Mouse (Mus musculus) liver, embryonic 12.5 days (tissue): ENCODE measurements at regions not wholly inside any gene's neighbourhood (a gene's known extent, or its start where the extent isn't known, plus 50 kb on each side); places are given as distances from the start of the nearest gene placed in this dataset.

ENCODE experiments used
- ATAC-seq: fragments of 200-750 bp; cut with Nextera tagmentation; 2 replicates; pipeline ENCODE4 v1.8.0; 2017; ENCODE audit warnings: moderate number of reproducible peaks, mild to moderate bottlenecking, moderate library complexity
- H3K27ac ChIP-seq: fragments of 300-500 bp; sonication (generic); 2 replicates; pipeline ENCODE4 v1.5.1; 2016; ENCODE audit warnings: mild to moderate bottlenecking
- H3K27me3 ChIP-seq: fragments of 300-500 bp; sonication (generic); replicated peaks from 2 replicates; pipeline ENCODE4 v1.6.1; 2016; ENCODE audit warnings: mild to moderate bottlenecking, moderate library complexity
- H3K36me3 ChIP-seq: fragments of 300-500 bp; sonication (generic); 2 replicates; pipeline ENCODE4 v1.6.1; 2016; ENCODE audit warnings: mild to moderate bottlenecking, moderate library complexity
- H3K4me1 ChIP-seq: fragments of 300-500 bp; sonication (generic); 2 replicates; pipeline ENCODE4 v1.6.1; 2016
- H3K4me2 ChIP-seq: fragments of 300-500 bp; sonication (generic); 2 replicates; pipeline ENCODE4 v1.6.1; 2016; ENCODE audit warnings: mild to moderate bottlenecking, moderate library complexity
- H3K4me3 ChIP-seq: fragments of 300-500 bp; sonication (generic); 2 replicates; pipeline ENCODE4 v1.5.1; 2016; ENCODE audit warnings: mild to moderate bottlenecking, moderate library complexity
- H3K9ac ChIP-seq: fragments of 300-500 bp; sonication (generic); 2 replicates; pipeline ENCODE4 v1.6.1; 2016; ENCODE audit warnings: mild to moderate bottlenecking, moderate library complexity
- H3K9me3 ChIP-seq: fragments of 300-500 bp; sonication (generic); replicated peaks from 2 replicates; pipeline ENCODE4 v1.6.1; 2016; ENCODE audit warnings: mild to moderate bottlenecking, moderate library complexity
- WGBS: fragments of 180-500 bp; shearing (Covaris S2); methylation state at CpG from one replicate; pipeline ENCODE4 v1.1.7; 2016; ENCODE audit not compliant: insufficient replicate concordance; 5-methylcytosine and 5-hydroxymethylcytosine counted together

DNA sequence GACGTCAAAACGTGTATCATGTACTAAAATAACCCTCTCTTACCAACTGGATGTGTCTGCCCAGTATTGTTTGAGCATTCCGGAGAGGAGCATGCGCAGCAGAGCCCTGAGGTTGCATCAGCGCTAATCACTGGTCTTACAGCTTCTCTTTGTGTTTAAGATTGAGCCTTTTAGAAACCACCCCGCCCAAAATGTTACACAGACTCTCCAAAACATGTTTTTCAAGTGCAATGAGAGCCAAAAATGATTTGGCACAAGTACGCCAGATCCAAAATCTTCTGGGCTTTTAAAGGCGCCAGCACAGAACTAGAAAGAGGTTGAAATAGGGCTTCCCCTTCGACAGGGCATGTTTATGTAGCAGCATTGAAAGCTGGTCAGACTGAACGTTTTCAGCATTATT lies 123.8 kb upstream of the Cited2 start:
- Histone ChIP-seq H3K27me3 (no peaks in the 10 kb centered on the region), H3K9ac (no peak overlapping the region), H3K36me3 (no peaks in the 10 kb centered on the region), H3K4me1 (peaks cover 80% of the 10 kb centered on the region), H3K27ac (peak overlapping the region; percentile 73), H3K4me2 (0 out of 2 replicates have a peak overlapping the region, but pooled peaks have one; percentile 7), H3K9me3 (no peaks in the 10 kb centered on the region), H3K4me3 (no peak overlapping the region)
- ATAC-seq = no peak
- 65% methylated on average over 10 of the region's 10 CpGs for WGBS

DNA sequence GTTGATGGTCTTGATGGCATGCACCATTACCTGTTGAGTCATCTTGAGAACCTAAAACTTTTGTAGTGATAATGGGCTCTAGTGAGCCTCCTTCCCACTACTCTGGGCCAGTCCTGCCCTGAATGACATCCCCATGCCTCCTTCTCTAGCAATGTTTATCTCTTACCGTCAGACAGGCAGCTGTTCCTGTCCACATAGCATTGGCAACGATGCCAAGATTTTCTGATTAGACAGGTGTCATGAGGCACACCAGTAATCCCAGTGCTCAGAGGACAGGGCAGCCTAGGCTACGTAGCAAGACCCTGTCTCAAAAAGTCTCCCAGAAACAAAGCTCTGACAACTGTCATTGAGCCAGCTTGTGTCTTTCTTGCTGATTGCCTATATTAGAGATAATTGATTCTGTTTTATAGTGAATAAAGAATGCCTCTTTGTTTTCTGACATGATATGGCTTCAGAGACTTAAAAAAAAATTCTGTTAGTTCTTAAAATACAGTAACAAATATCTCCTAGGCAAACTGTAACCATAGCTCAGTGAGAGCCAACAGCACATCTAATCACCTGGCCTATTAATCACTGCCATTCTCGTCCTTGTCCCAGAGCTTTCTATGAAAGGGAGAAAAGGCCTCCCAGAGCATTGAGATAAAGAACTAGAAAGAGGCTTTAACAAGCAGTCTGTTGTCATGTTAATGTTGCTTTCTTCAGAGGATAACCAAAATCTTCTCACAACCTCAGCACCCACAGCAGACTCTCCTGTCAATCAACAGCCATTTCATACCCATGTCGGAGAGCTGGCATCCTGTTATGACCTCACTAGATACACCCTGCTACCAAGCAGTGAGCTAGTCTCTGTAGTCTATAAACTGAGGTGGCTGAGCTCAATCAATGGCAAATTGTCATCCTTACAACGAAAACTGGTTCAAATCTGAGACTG lies 122.9 kb upstream of the Cited2 start:
- Histone ChIP-seq H3K4me3 (no peak overlapping the region), H3K4me1 (peaks cover 75% of the 10 kb centered on the region), H3K27ac (peak overlapping the region; percentile 73), H3K9me3 (no peaks in the 10 kb centered on the region), H3K36me3 (no peaks in the 10 kb centered on the region), H3K9ac (peak overlapping the region; percentile 27; the same call in 1 of the 2 replicates), H3K4me2 (peak overlapping the region; percentile 52), H3K27me3 (no peaks in the 10 kb centered on the region)
- 15% methylated on average over 6 of the region's 6 CpGs for WGBS
- ATAC-seq = peak; percentile 77

DNA sequence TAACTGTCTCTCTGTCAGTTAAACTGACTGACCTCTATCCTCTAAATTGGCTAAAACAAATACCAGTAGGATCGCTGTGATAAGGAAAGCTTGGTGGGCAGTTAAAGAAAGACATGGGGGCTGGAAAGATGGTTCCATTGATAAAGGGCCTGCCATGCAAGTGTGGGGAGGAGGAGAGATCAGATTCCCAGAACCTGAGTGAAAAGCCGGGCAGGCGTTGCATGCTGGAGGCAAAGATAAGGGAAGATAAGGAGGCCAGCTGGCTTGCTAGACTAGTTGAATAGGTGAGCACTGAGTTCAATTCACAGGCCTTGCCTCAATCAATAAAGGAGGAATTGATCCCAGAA lies 122.3 kb upstream of the Cited2 start:
- Histone ChIP-seq H3K4me2 (peak overlapping the region; percentile 52), H3K27me3 (no peaks in the 10 kb centered on the region), H3K36me3 (no peaks in the 10 kb centered on the region), H3K4me1 (peaks cover 69% of the 10 kb centered on the region), H3K9ac (peak overlapping the region; percentile 18; the same call in 1 of the 2 replicates), H3K27ac (peak overlapping the region; percentile 73), H3K4me3 (no peak overlapping the region), H3K9me3 (no peaks in the 10 kb centered on the region)
- 7% methylated on average over 3 of the region's 3 CpGs for WGBS
- peak; percentile 83 for ATAC-seq

DNA sequence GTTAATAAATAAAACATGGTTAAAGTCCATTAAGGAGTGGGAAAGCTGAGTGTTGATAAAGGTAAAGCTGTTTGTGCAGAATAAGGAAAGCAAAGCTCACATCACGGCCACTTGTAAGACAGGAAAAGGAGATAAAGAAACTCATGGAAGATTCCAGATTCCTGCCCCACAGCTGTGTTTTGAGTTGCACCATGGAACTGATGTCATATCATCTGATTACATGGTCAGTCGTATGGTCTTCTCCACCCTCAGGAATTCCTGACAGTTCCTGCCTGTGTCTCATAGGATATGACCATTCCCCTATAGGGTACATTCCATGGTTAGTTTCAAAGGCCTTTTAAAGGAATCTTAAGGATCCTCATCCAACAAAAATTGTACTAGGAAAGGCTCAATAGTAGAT lies 120.6 kb upstream of the Cited2 start:
- H3K9me3 ChIP-seq = no peaks in the 10 kb centered on the region
- H3K27ac ChIP-seq = no peak overlapping the region
- H3K4me2 ChIP-seq = no peak overlapping the region
- H3K36me3 ChIP-seq = no peaks in the 10 kb centered on the region
- H3K27me3 ChIP-seq = no peaks in the 10 kb centered on the region
- no peak overlapping the region for H3K4me3 ChIP-seq
- 36% methylated on average over 2 of the region's 2 CpGs for WGBS
- peaks cover 52% of the 10 kb centered on the region for H3K4me1 ChIP-seq
- ATAC-seq = no peak
- no peak overlapping the region for H3K9ac ChIP-seq

DNA sequence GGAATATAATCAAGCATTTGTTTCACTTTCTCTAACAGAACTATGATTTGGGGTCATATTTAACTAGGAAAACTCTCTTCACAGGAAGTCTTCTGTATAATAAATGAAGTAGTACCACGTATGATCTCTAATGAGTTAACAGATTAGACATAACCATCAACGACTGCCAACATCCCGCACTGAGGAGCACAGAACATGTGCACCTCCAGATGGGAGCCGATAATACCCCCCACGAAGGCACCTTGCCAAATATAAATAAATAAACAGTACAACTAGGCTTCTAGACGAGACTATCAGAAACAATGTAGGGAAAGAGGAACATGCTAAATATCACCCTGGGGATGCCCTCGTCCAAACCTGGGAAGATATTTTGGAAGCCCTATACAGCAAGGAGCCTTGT lies 114.8 kb upstream of the Cited2 start:
- Histone ChIP-seq H3K4me3 (no peak overlapping the region), H3K27me3 (no peaks in the 10 kb centered on the region), H3K4me1 (no peaks in the 10 kb centered on the region), H3K9ac (no peak overlapping the region), H3K27ac (no peak overlapping the region), H3K4me2 (no peak overlapping the region), H3K9me3 (no peaks in the 10 kb centered on the region), H3K36me3 (no peaks in the 10 kb centered on the region)
- ATAC-seq = no peak
- 61% methylated on average over 7 of the region's 7 CpGs for whole genome bisulfite sequencing

DNA sequence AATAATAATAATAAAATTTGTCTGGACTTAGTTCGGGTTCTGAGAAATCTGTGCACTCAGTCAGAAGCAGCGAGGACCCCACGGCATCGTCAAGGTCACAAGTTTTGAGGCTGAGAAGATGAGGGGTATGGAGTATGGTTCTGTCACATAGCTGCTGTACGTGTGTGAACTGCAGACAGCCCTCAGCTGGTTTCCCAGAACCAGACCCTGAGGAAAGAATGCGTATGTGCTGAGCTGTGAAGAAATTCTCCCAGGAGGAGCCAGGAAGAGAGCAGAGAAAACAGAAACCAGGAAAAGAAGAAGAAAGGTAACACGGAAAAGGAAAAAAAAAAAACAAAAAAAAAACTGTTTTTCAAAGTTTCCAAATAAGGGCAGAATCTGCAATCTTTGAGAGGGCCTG lies 112.4 kb upstream of the Cited2 start:
- H3K36me3 ChIP-seq = no peaks in the 10 kb centered on the region
- H3K9me3 ChIP-seq = no peaks in the 10 kb centered on the region
- H3K4me1 ChIP-seq = no peaks in the 10 kb centered on the region
- H3K4me2 ChIP-seq = no peak overlapping the region
- H3K27ac ChIP-seq = no peak overlapping the region
- no peak overlapping the region for H3K4me3 ChIP-seq
- no peak for ATAC-seq
- no peaks in the 10 kb centered on the region for H3K27me3 ChIP-seq
- no peak overlapping the region for H3K9ac ChIP-seq
- WGBS = 70% methylated on average over 7 of the region's 7 CpGs

DNA sequence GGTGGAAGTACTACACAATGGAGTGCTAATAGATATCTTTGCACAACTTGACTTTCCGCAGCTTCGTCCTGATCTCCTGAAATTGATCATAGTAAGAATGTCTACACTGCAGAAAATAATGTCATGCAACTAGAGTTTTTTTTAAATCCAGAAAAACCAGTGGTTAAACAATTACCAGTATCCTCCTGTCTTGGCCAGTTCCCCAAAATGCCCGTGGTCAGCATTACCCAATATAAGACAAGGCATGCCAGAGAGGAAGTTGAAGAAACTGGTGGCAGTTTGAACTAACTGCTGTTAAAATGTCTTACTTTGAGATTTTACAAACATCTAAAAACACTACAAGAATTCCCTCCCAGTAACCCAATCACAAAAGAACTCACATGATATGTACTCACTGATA lies 109.7 kb upstream of the Cited2 start:
- 64% methylated on average over 3 of the region's 3 CpGs for WGBS

DNA sequence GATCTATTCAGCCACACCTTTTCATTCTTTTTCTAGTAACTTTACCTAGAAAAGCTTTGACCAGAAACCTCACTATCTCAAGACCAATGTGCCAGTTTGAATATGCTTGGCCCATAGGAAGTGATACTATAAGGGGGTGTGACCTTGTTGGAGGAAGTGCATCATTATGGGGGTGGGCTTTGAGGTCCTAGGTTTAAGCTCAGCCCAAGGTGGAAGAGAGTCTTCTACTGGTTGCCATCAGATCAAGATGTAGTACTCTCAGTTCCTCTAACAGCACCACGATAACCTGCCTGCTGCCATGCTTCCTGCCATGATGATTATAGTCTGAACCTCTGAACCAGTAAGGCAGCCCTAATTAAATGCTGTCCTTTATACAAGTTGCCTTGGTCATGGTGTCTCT lies 105.0 kb upstream of the Cited2 start:
- H3K9me3 ChIP-seq = no peaks in the 10 kb centered on the region
- H3K4me1 ChIP-seq = 0 out of 2 replicates have a peak, but pooled peaks cover 7% of the 10 kb centered on the region
- H3K4me2 ChIP-seq = no peak overlapping the region
- no peak for ATAC-seq
- 48% methylated on average over 1 of the region's 1 CpGs for WGBS
- no peaks in the 10 kb centered on the region for H3K36me3 ChIP-seq
- H3K4me3 ChIP-seq = no peak overlapping the region
- no peak overlapping the region for H3K9ac ChIP-seq
- H3K27me3 ChIP-seq = no peaks in the 10 kb centered on the region
- H3K27ac ChIP-seq = no peak overlapping the region

More for the DNA sequence above, 109.7 kb upstream of the Cited2 start:
- ATAC-seq = no peak
- no peaks in the 10 kb centered on the region for H3K9me3 ChIP-seq
- no peak overlapping the region for H3K4me3 ChIP-seq
- no peak overlapping the region for H3K9ac ChIP-seq
- no peak overlapping the region for H3K27ac ChIP-seq
- no peaks in the 10 kb centered on the region for H3K27me3 ChIP-seq
- no peaks in the 10 kb centered on the region for H3K36me3 ChIP-seq
- H3K4me1 ChIP-seq = no peaks in the 10 kb centered on the region
- H3K4me2 ChIP-seq = no peak overlapping the region

DNA sequence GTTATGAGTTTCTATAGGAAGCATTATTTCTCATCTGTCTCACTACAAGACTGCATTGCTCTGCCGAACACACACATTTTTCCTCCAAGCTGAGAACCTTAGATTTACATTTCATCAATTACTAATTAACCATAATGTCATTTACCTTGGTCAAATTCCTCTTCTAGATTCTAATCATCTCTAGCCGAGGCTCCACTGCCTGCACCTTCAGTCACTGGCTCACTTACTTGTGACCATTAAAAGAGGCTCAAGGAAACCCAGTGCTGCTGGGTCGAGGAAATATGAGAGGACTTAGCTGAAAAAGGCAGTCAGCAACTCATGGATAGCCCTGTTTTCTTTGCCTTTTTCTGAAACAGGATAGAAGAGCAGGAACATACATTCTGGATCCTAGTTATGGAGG lies 103.4 kb upstream of the Cited2 start:
- 54% methylated on average over 3 of the region's 3 CpGs for WGBS
- no peak overlapping the region for H3K27ac ChIP-seq
- no peak overlapping the region for H3K9ac ChIP-seq
- H3K9me3 ChIP-seq = no peaks in the 10 kb centered on the region
- no peak for ATAC-seq
- H3K36me3 ChIP-seq = no peaks in the 10 kb centered on the region
- H3K4me2 ChIP-seq = no peak overlapping the region
- no peak overlapping the region for H3K4me3 ChIP-seq
- H3K27me3 ChIP-seq = no peaks in the 10 kb centered on the region
- H3K4me1 ChIP-seq = 0 out of 2 replicates have a peak, but pooled peaks cover 10% of the 10 kb centered on the region

DNA sequence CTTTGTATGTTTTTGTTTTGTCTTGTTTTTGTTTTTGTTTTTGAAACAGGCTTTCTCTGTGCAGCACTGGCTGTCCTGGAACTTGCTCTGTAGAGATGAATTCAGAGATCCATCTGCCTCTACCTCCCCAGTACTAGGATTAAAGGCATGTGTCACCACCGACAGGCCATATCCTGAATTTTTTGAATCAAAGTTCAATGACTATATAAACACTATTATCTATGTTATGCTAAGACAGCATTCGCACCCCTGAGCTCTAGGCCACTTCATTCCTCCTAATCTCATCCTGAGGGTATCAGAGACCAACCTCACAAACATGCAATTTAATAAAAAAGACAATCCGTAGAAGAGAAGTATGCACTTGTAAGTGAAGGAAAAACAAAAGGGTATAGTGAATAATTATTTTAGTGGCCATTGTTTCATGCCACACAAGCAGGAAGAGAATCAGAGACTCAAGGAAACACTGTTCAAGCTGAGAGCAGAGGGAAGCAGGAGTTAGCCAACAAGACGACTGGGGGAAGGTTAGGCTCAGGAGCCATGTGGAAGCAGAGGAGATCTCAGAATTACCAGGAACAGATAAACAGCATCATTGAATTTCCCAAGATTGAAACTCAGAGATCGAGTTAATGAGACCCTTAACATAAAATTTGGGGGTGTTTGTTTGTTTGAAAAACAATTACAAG lies 101.2 kb upstream of the Cited2 start:
- Histone ChIP-seq H3K27me3 (no peaks in the 10 kb centered on the region), H3K9me3 (no peaks in the 10 kb centered on the region), H3K4me2 (no peak overlapping the region), H3K36me3 (no peaks in the 10 kb centered on the region), H3K4me3 (no peak overlapping the region), H3K27ac (no peak overlapping the region), H3K4me1 (0 out of 2 replicates have a peak, but pooled peaks cover 10% of the 10 kb centered on the region), H3K9ac (no peak overlapping the region)
- ATAC-seq = no peak
- WGBS = 52% methylated on average over 5 of the region's 5 CpGs

DNA sequence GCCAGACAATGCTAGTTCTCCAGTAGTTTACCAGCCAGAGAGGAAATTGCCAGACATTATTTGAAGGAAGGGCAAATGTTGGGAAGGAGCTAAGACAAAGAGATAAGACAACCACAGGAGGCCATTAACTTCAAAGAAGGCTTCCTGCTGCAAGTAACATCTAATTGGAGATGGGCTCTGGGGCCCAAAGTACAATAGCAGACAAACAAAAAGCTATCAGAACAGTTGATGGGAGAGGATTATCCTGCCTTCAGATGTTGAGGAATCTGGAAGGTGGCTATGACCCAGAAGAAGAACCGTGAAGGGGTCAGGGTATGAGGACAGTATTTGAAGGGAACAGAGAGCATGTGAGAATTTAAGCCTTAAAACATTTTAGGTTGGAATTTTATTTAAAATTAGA lies 100.2 kb upstream of the Cited2 start:
- Histone ChIP-seq H3K9me3 (no peaks in the 10 kb centered on the region), H3K9ac (no peak overlapping the region), H3K36me3 (no peaks in the 10 kb centered on the region), H3K27me3 (no peaks in the 10 kb centered on the region), H3K4me1 (0 out of 2 replicates have a peak, but pooled peaks cover 10% of the 10 kb centered on the region), H3K4me2 (no peak overlapping the region), H3K27ac (no peak overlapping the region), H3K4me3 (no peak overlapping the region)
- no peak for ATAC-seq
- WGBS = 47% methylated on average over 1 of the region's 1 CpGs

DNA sequence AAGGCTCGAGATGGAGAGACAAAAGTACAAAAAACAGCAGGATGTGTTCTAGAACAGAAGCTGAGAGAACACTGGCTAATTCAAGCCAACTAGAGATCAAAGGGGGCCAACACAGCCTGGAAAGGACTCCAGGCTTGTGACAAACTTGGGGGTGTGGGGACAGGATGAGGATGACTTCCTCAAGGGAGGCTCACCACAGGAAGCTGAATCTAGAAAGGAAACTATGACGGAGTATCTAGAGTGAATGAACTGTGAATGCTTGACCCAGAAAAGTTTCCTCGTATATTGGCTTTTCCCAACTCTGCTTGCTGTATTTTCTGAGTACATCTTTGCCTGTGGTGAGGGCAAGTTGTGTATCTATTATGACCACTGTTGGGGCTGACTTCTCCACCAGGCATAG lies 93.3 kb upstream of the Cited2 start:
- WGBS = 36% methylated on average over 3 of the region's 3 CpGs

More for the DNA sequence above, 93.3 kb upstream of the Cited2 start:
- ATAC-seq = no peak
- Histone ChIP-seq H3K4me1 (0 out of 2 replicates have a peak, but pooled peaks cover 2% of the 10 kb centered on the region), H3K4me3 (no peak overlapping the region), H3K36me3 (no peaks in the 10 kb centered on the region), H3K27me3 (no peaks in the 10 kb centered on the region), H3K9ac (no peak overlapping the region), H3K4me2 (no peak overlapping the region), H3K27ac (no peak overlapping the region), H3K9me3 (no peaks in the 10 kb centered on the region)
